Mouse (Mus musculus): ENCODE data around the gene Emilin3. TPM values are rescaled to one million over a fixed set of nuclear protein-coding genes. Genes with fewer than 3 reads are reported as not detected.

The Emilin3 gene
- polyA plus RNA-seq, 1 experiment: 0.08 TPM

- no peak for DNase-seq
- no peak overlapping the region for H3K4me3 ChIP-seq (replicated peaks; ENCODE audit: extremely low read depth, low read depth, low read length)
- no peak for TF ChIP-seq CTCF (IDR thresholded peaks at IDR 0.05; ENCODE audit: insufficient read depth, low read length)
- TF ChIP-seq POLR2A (IDR thresholded peaks at IDR 0.05; ENCODE audit: borderline replicate concordance, extremely low read depth, low read depth, low read length): no peak
- peaks cover 15% of the 10 kb centered on the region for H3K4me1 ChIP-seq (ENCODE audit: control insufficient read depth, insufficient read depth, low read length)
- 83% methylated on average over 1 of the region's 1 CpGs for WGBS
Observed at GRCm38 (mm10) chr2:160864112-160864511, 48.0 kb downstream of the Emilin3 start.

- DNase-seq: no peak
- 44% methylated on average over 1 of the region's 1 CpGs for WGBS
- Histone ChIP-seq H3K4me1 (ENCODE audit: control insufficient read depth, insufficient read depth, low read length) (peaks cover 12% of the 10 kb centered on the region), H3K4me3 (replicated peaks; ENCODE audit: extremely low read depth, low read depth, low read length) (no peak overlapping the region)
- TF ChIP-seq POLR2A (IDR thresholded peaks at IDR 0.05; ENCODE audit: borderline replicate concordance, extremely low read depth, low read depth, low read length) (no peak), CTCF (IDR thresholded peaks at IDR 0.05; ENCODE audit: insufficient read depth, low read length) (no peak)
Observed at GRCm38 (mm10) chr2:160860363-160860762, 51.8 kb downstream of the Emilin3 start.

Other genes with a start within 250 kb of the Emilin3 start
- gene Plcg1, start 181.0 kb downstream of the Emilin3 start, polyA plus RNA-seq (2012; rRNA removed): 127 and 135 TPM in 2 replicates
- 11.6 and 14.6 TPM in 2 replicates for gene Zhx3, start 39.3 kb downstream of the Emilin3 start, polyA plus RNA-seq (2012; rRNA removed)
- 8.2 and 15.2 TPM in 2 replicates for gene Lpin3, start 31.7 kb downstream of the Emilin3 start, polyA plus RNA-seq (2012; rRNA removed)
- gene Chd6, start 196.7 kb upstream of the Emilin3 start, polyA plus RNA-seq (2012; rRNA removed): 11.0 and 13.0 TPM in 2 replicates